Mouse (Mus musculus) liver, adult 2 months (tissue): Measurements from ENCODE around the gene Klra4.

Experiments
- CTCF ChIP-seq: fragments of 200-500 bp; IDR thresholded peaks from 2 replicates; pipeline ENCODE4 v1.5.1; 2011; ENCODE audit warnings: low read depth, low read length, control low read depth
- POLR2A ChIP-seq: fragments of 200-500 bp; IDR thresholded peaks from 2 replicates; pipeline ENCODE4 v1.6.1; 2011; ENCODE audit warnings: low read length, control low read depth; ENCODE audit not compliant: insufficient read depth; ENCODE audit errors: extremely low read depth

GRCm38 (mm10) chr6:130065196-130065595 lies 1.9 kb downstream of the Klra4 start:
- TF ChIP-seq POLR2A (no peak), CTCF (no peak)
